Mouse (Mus musculus): ENCODE data around the gene Satb2. TPM values are rescaled to one million over a fixed set of nuclear protein-coding genes. Genes with fewer than 3 reads are reported as not detected.

The Satb2 gene
- total and polyA plus RNA-seq, 2 experiments from 2014 or later, result 0.12 TPM; not detected in 1

GRCm38 (mm10) chr1:56957942-56958341 lies 20.5 kb downstream of the Satb2 start:
- no peak overlapping the region for H3K4me2 ChIP-seq (ENCODE audit: low read depth, low read length)
- TF ChIP-seq EP300 (IDR thresholded peaks at IDR 0.05; ENCODE audit: low read depth) (no peak), CTCF (IDR thresholded peaks at IDR 0.05; ENCODE audit: low read depth) (no peak)
- H3K27me3 ChIP-seq (ENCODE audit: control insufficient read depth, insufficient read depth, low read length), result no peaks in the 10 kb centered on the region
- no peaks in the 10 kb centered on the region for H3K36me3 ChIP-seq (replicated peaks; ENCODE audit: control insufficient read depth, insufficient read depth, low read length)
- WGBS, result 81% methylated on average over 7 of the region's 7 CpGs
- H3K9ac ChIP-seq (replicated peaks; ENCODE audit: low read depth, low read length), result no peak overlapping the region
- no peak overlapping the region for H3K27ac ChIP-seq (ENCODE audit: low read depth)
- H3K9me3 ChIP-seq (replicated peaks; ENCODE audit: control insufficient read depth, low read length), result no peaks in the 10 kb centered on the region
- DNase-seq (ENCODE audit: low spot score) (no peak), ATAC-seq (ENCODE audit: insufficient read depth, low read depth) (no peak)
- H3K4me3 ChIP-seq (ENCODE audit: low read depth, low read length), result no peak overlapping the region
- no peaks in the 10 kb centered on the region for H3K4me1 ChIP-seq (ENCODE audit: control insufficient read depth, insufficient read depth)

GRCm38 (mm10) chr1:56956811-56957210 lies 21.6 kb downstream of the Satb2 start:
- DNase-seq (ENCODE audit: low spot score) (no peak), ATAC-seq (ENCODE audit: insufficient read depth, low read depth) (no peak)
- H3K9me3 ChIP-seq (replicated peaks; ENCODE audit: control insufficient read depth, low read length), result no peaks in the 10 kb centered on the region
- H3K4me1 ChIP-seq (ENCODE audit: control insufficient read depth, insufficient read depth), result no peaks in the 10 kb centered on the region
- no peaks in the 10 kb centered on the region for H3K36me3 ChIP-seq (replicated peaks; ENCODE audit: control insufficient read depth, insufficient read depth, low read length)
- H3K27me3 ChIP-seq (ENCODE audit: control insufficient read depth, insufficient read depth, low read length), result no peaks in the 10 kb centered on the region
- no peak overlapping the region for H3K27ac ChIP-seq (ENCODE audit: low read depth)
- H3K4me3 ChIP-seq (ENCODE audit: low read depth, low read length), result no peak overlapping the region
- WGBS, result 78% methylated on average over 2 of the region's 2 CpGs
- H3K9ac ChIP-seq (replicated peaks; ENCODE audit: low read depth, low read length), result no peak overlapping the region
- TF ChIP-seq CTCF (IDR thresholded peaks at IDR 0.05; ENCODE audit: low read depth) (no peak), EP300 (IDR thresholded peaks at IDR 0.05; ENCODE audit: low read depth) (no peak)
- no peak overlapping the region for H3K4me2 ChIP-seq (ENCODE audit: low read depth, low read length)

- DNase-seq (ENCODE audit: low spot score) (no peak), ATAC-seq (ENCODE audit: insufficient read depth, low read depth) (no peak)
- no peaks in the 10 kb centered on the region for H3K27me3 ChIP-seq (ENCODE audit: control insufficient read depth, insufficient read depth, low read length)
- no peak overlapping the region for H3K4me3 ChIP-seq (ENCODE audit: low read depth, low read length)
- no peaks in the 10 kb centered on the region for H3K9me3 ChIP-seq (replicated peaks; ENCODE audit: control insufficient read depth, low read length)
- no peak overlapping the region for H3K9ac ChIP-seq (replicated peaks; ENCODE audit: low read depth, low read length)
- H3K36me3 ChIP-seq (replicated peaks; ENCODE audit: control insufficient read depth, insufficient read depth, low read length), result no peaks in the 10 kb centered on the region
- no peak overlapping the region for H3K27ac ChIP-seq (ENCODE audit: low read depth)
- 67% methylated on average over 12 of the region's 12 CpGs for WGBS
- TF ChIP-seq CTCF (IDR thresholded peaks at IDR 0.05; ENCODE audit: low read depth), result no peak
- no peak for TF ChIP-seq EP300 (IDR thresholded peaks at IDR 0.05; ENCODE audit: low read depth)
- H3K4me2 ChIP-seq (ENCODE audit: low read depth, low read length), result no peak overlapping the region
- H3K4me1 ChIP-seq (ENCODE audit: control insufficient read depth, insufficient read depth), result no peaks in the 10 kb centered on the region
These were observed 22.7 kb downstream of the Satb2 start for GRCm38 (mm10) chr1:56955739-56956085.

GRCm38 (mm10) chr1:56955055-56955738 lies 23.3 kb downstream of the Satb2 start:
- H3K9me3 ChIP-seq (replicated peaks; ENCODE audit: control insufficient read depth, low read length), result no peaks in the 10 kb centered on the region
- H3K4me1 ChIP-seq (ENCODE audit: control insufficient read depth, insufficient read depth), result no peaks in the 10 kb centered on the region
- no peaks in the 10 kb centered on the region for H3K36me3 ChIP-seq (replicated peaks; ENCODE audit: control insufficient read depth, insufficient read depth, low read length)
- 71% methylated on average over 14 of the region's 14 CpGs for WGBS
- DNase-seq (ENCODE audit: low spot score), result no peak
- H3K4me2 ChIP-seq (ENCODE audit: low read depth, low read length), result no peak overlapping the region
- H3K27ac ChIP-seq (ENCODE audit: low read depth), result no peak overlapping the region
- TF ChIP-seq EP300 (IDR thresholded peaks at IDR 0.05; ENCODE audit: low read depth) (no peak), CTCF (IDR thresholded peaks at IDR 0.05; ENCODE audit: low read depth) (no peak)
- no peaks in the 10 kb centered on the region for H3K27me3 ChIP-seq (ENCODE audit: control insufficient read depth, insufficient read depth, low read length)
- no peak overlapping the region for H3K9ac ChIP-seq (replicated peaks; ENCODE audit: low read depth, low read length)
- ATAC-seq (ENCODE audit: insufficient read depth, low read depth), result no peak
- no peak overlapping the region for H3K4me3 ChIP-seq (ENCODE audit: low read depth, low read length)

- H3K36me3 ChIP-seq (replicated peaks; ENCODE audit: control insufficient read depth, insufficient read depth, low read length), result no peaks in the 10 kb centered on the region
- no peak overlapping the region for H3K9ac ChIP-seq (replicated peaks; ENCODE audit: low read depth, low read length)
- H3K4me2 ChIP-seq (ENCODE audit: low read depth, low read length), result no peak overlapping the region
- H3K9me3 ChIP-seq (replicated peaks; ENCODE audit: control insufficient read depth, low read length), result no peaks in the 10 kb centered on the region
- no peak overlapping the region for H3K27ac ChIP-seq (ENCODE audit: low read depth)
- no peak overlapping the region for H3K4me3 ChIP-seq (ENCODE audit: low read depth, low read length)
- 56% methylated on average over 2 of the region's 2 CpGs for WGBS
- DNase-seq (ENCODE audit: low spot score), result no peak
- no peaks in the 10 kb centered on the region for H3K27me3 ChIP-seq (ENCODE audit: control insufficient read depth, insufficient read depth, low read length)
- ATAC-seq (ENCODE audit: insufficient read depth, low read depth), result no peak
- no peak for TF ChIP-seq EP300 (IDR thresholded peaks at IDR 0.05; ENCODE audit: low read depth)
- TF ChIP-seq CTCF (IDR thresholded peaks at IDR 0.05; ENCODE audit: low read depth), result no peak
- no peaks in the 10 kb centered on the region for H3K4me1 ChIP-seq (ENCODE audit: control insufficient read depth, insufficient read depth)
These were observed 24.9 kb downstream of the Satb2 start for GRCm38 (mm10) chr1:56953538-56953937.

GRCm38 (mm10) chr1:56951980-56952379 lies 26.5 kb downstream of the Satb2 start:
- no peaks in the 10 kb centered on the region for H3K9me3 ChIP-seq (replicated peaks; ENCODE audit: control insufficient read depth, low read length)
- H3K4me2 ChIP-seq (ENCODE audit: low read depth, low read length), result no peak overlapping the region
- ATAC-seq (ENCODE audit: insufficient read depth, low read depth), result no peak
- TF ChIP-seq EP300 (IDR thresholded peaks at IDR 0.05; ENCODE audit: low read depth) (no peak), CTCF (IDR thresholded peaks at IDR 0.05; ENCODE audit: low read depth) (no peak)
- no peaks in the 10 kb centered on the region for H3K36me3 ChIP-seq (replicated peaks; ENCODE audit: control insufficient read depth, insufficient read depth, low read length)
- 73% methylated on average over 4 of the region's 4 CpGs for WGBS
- H3K27ac ChIP-seq (ENCODE audit: low read depth), result no peak overlapping the region
- no peaks in the 10 kb centered on the region for H3K4me1 ChIP-seq (ENCODE audit: control insufficient read depth, insufficient read depth)
- no peak overlapping the region for H3K4me3 ChIP-seq (ENCODE audit: low read depth, low read length)
- H3K9ac ChIP-seq (replicated peaks; ENCODE audit: low read depth, low read length), result no peak overlapping the region
- DNase-seq (ENCODE audit: low spot score), result no peak
- no peaks in the 10 kb centered on the region for H3K27me3 ChIP-seq (ENCODE audit: control insufficient read depth, insufficient read depth, low read length)

Measured in heart, postnatal 0 days (tissue).